Mouse (Mus musculus) small intestine, adult 2 months (tissue): ENCODE results near the gene Adcy1.

Experiments
- CTCF ChIP-seq: fragments of 200-500 bp; IDR thresholded peaks from 2 replicates; pipeline ENCODE4 v1.5.1; 2012; ENCODE audit warnings: low read depth, mild to moderate bottlenecking, control low read depth, inconsistent platforms, low read length, moderate library complexity, mixed read lengths; ENCODE audit not compliant: insufficient replicate concordance, insufficient read length; ENCODE audit errors: extremely low read depth
- POLR2A ChIP-seq: fragments of 200-500 bp; IDR thresholded peaks from 2 replicates; pipeline ENCODE4 v1.6.1; 2012; ENCODE audit warnings: low read depth, mild to moderate bottlenecking, control low read depth, inconsistent platforms, low read length, moderate library complexity

DNA sequence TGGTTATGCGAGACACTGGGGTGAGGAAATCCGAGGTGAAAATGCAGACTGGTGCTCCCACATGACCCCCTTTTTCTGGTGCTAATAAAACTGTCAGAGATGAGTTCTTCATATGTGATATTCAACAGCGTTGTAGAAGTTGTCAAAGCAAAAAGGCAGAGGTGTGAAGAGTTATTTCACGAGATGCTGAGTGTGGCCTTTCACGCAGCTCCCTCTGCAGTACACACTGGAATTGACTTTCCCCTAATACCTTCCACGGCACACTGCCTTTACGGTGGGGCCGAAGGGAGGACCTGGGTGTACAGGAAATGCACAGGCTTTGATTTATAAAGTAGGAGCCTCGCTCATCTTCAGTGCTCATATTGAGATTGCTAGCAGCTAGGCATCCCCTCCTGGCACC is 129.8 kb downstream of the Adcy1 start:
- TF ChIP-seq CTCF: no peak
- no peak for TF ChIP-seq POLR2A
